Mouse (Mus musculus): Measurements from ENCODE around the gene Zcchc4.

Zcchc4 gene

GRCm38 (mm10) chr5:52799274-52799985, 24.2 kb downstream of the Zcchc4 start:
- DNase-seq: no peak

- DNase-seq: no peak
Measured at GRCm38 (mm10) chr5:52805801-52806200, 30.6 kb downstream of the Zcchc4 start.

- no peak for DNase-seq
Measured at GRCm38 (mm10) chr5:52806349-52806748, 31.1 kb downstream of the Zcchc4 start.

- DNase-seq: peak; percentile 2
Measured at GRCm38 (mm10) chr5:52807030-52807429, 31.8 kb downstream of the Zcchc4 start.

GRCm38 (mm10) chr5:52810446-52810845, 35.2 kb downstream of the Zcchc4 start:
- DNase-seq: no peak

GRCm38 (mm10) chr5:52811056-52811455, 35.8 kb downstream of the Zcchc4 start:
- DNase-seq: no peak

GRCm38 (mm10) chr5:52812456-52812855, 37.2 kb downstream of the Zcchc4 start:
- no peak for DNase-seq

- DNase-seq: no peak
Measured at GRCm38 (mm10) chr5:52813312-52813711, 38.1 kb downstream of the Zcchc4 start.

- no peak for DNase-seq
Measured at GRCm38 (mm10) chr5:52818676-52819075, 43.5 kb downstream of the Zcchc4 start.

- peak; percentile 64 for DNase-seq
Measured at GRCm38 (mm10) chr5:52821691-52822090, 46.5 kb downstream of the Zcchc4 start.

- no peak for DNase-seq
Measured at GRCm38 (mm10) chr5:52827923-52828322, 52.7 kb downstream of the Zcchc4 start.

GRCm38 (mm10) chr5:52833005-52833404, 57.8 kb downstream of the Zcchc4 start:
- DNase-seq: no peak

- DNase-seq: peak; percentile 100
Measured at GRCm38 (mm10) chr5:52833761-52834274, 58.6 kb downstream of the Zcchc4 start, which contains the start of gene Anapc4. TSS of gene Anapc4 (plus strand) at chr5:52834012.

GRCm38 (mm10) chr5:52834386-52834785, 59.2 kb downstream of the Zcchc4 start:
- DNase-seq: peak; percentile 7

GRCm38 (mm10) chr5:52844319-52844718, 69.1 kb downstream of the Zcchc4 start:
- DNase-seq: no peak

- no peak for DNase-seq
Measured at GRCm38 (mm10) chr5:52855727-52856126, 80.5 kb downstream of the Zcchc4 start.

- no peak for DNase-seq
Measured at GRCm38 (mm10) chr5:52864446-52864845, 89.2 kb downstream of the Zcchc4 start.

- no peak for DNase-seq
Measured at GRCm38 (mm10) chr5:52865825-52866224, 90.6 kb downstream of the Zcchc4 start.

GRCm38 (mm10) chr5:52866361-52867155, 91.3 kb downstream of the Zcchc4 start:
- no peak for DNase-seq

- DNase-seq: no peak
Measured at GRCm38 (mm10) chr5:52868918-52869703, 93.9 kb downstream of the Zcchc4 start.

- DNase-seq: no peak
Measured at GRCm38 (mm10) chr5:52871461-52871860, 96.3 kb downstream of the Zcchc4 start.

- no peak for DNase-seq
Measured at GRCm38 (mm10) chr5:52871986-52872385, 96.8 kb downstream of the Zcchc4 start.
